Mouse (Mus musculus): ENCODE data around the gene Apold1. TPM values are rescaled to one million over a fixed set of nuclear protein-coding genes. Genes with fewer than 3 reads are reported as not detected.

Gene Apold1
- total RNA-seq, 2 experiments from 2014 or later, result 0.19 to 4.9 TPM

DNA sequence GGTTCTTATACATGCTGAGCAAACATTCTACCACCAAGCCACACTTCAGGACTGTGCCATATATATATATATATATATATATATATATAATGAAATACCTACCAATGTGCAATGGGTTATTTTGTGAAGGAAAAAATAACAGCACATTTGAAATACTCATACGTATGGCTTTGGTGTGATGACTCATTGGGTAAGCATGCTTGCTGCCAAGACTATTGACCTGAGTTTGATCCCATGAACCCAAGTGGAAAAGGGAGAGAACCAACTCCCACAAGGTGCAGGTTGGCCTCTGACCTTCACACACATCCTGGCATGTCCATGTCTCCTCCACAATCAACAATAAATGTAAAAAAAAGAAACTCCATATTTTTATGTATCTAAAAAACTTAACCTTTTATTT, 13.2 kb upstream of the Apold1 start:
- no peak for ATAC-seq (replicated peaks; ENCODE audit: low FRiP score, poor library complexity, severe bottlenecking)

DNA sequence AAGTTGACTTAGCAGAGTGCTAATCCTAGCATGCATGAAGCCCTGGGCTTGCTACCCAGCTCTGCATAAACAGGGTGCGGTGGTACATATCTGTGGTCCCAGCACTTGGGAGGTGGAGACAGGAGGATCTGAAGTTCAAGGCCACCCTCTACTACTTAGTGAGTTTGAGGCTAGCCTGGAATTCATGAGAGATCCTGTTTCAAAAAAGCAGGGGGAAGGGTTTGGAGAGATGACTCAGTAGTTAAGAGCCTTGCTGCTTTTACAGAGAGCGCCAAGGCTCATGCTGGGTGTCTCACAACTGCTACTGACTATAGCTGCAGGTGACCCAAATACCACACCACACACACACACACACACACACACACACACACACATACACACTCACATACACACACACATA, 12.0 kb upstream of the Apold1 start:
- no peak for ATAC-seq (replicated peaks; ENCODE audit: low FRiP score, poor library complexity, severe bottlenecking)

DNA sequence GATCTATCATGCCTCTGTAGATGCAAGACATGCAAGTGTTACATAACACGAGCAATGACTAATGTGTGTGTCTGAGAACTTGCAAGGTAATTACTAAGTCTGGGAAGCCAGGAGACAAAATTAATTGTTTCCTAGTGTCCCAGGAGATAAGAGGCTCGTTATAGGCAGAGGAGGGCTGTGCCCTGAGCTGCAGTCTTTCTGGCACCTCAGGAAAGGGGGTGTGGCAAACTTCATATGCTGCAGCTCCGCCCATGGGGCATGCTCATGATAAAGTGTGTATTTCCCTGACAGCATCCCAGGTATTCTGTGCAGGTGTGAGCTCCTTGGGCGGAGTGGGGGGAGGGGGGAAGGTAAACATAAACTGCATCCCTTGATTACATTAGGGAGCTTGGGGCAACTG, 9.4 kb upstream of the Apold1 start:
- peak; percentile 75 for ATAC-seq (replicated peaks; ENCODE audit: low FRiP score, poor library complexity, severe bottlenecking)

DNA sequence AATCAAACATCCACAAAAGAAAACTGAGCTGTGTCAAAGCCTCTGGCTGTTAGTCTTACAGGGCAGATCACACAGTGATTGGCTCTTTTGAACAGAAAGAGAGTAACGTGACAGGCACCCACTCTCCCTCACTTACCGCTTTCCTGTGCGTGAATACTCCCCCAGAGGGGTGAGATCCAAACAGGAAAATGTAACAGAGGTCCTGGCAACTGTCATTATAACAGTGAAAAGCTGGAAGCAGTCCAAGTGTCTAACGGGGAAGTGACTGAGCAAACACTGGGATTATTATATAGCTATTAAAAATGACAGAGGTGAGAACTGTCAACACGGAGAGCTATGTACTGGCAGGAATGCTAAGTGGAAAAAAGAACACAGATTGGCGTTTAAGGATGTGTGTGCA, 4.9 kb upstream of the Apold1 start:
- ATAC-seq (replicated peaks; ENCODE audit: low FRiP score, poor library complexity, severe bottlenecking), result no peak

DNA sequence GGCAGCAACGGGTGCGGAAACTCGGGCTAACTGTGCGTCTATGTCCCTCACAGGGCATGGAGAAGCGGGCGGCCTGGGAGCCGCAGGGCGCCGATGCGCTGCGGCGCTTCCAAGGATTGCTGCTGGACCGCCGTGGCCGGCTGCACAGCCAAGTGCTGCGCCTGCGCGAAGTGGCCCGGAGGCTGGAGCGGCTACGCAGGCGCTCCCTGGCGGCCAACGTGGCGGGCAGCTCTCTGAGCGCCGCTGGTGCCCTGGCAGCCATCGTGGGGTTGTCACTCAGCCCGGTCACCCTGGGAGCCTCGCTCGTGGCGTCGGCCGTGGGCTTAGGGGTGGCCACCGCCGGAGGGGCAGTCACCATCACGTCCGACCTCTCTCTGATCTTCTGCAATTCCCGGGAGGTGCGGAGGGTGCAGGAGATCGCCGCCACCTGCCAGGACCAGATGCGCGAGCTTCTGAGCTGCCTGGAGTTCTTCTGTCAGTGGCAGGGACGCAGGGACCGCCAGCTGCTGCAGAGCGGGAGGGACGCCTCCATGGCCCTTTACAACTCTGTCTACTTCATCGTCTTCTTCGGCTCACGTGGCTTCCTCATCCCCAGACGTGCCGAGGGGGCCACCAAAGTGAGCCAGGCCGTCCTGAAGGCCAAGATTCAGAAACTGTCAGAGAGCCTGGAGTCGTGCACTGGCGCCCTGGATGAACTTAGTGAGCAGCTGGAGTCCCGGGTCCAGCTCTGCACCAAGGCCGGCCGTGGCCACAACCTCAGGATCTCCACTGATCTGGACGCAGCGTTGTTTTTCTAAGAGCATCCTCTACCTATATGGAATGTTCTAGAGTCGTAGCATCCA, 2.2 kb downstream of the Apold1 start:
- peak; percentile 81 for ATAC-seq (replicated peaks; ENCODE audit: low FRiP score, poor library complexity, severe bottlenecking)

DNA sequence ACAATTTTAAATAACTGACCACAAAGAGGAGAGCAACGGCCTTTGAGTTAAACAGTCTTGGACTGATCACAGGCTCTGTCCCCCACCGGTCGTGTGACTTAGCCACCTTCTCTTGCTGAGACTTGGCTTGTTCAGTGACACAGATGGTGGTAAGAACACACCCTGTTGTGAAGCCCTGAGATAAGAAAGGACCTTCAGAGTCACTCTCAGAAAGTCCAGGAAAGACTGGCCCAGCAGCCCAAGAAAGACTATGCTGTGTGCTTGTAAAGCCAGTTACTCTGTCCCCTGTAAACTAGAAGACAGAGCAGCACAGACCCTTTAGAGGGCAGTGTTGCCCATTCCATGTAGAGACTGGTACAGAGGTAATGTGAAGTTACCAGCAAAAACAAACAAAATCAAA, 3.2 kb downstream of the Apold1 start:
- peak; percentile 81 for ATAC-seq (replicated peaks; ENCODE audit: low FRiP score, poor library complexity, severe bottlenecking)

DNA sequence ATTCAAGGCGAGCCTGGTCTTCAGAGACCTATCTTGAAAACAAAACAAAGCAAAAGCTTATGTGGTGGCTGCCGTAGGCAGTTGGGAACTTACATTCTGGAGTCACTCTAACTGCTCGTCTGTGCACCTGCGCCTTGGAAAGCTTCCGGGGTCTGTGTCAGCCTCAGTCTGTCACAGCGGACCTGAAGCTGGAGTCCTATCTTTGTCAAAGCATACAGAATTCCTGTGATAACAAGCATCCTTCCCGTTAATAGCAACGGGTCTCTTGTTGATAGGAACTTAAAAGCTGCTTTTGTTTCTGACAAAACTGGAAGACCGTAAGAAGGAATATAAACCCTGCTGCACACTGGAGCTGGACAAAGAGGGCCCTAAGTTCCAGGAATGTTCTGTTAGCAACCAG, 6.9 kb downstream of the Apold1 start:
- no peak for ATAC-seq (replicated peaks; ENCODE audit: low FRiP score, poor library complexity, severe bottlenecking)

DNA sequence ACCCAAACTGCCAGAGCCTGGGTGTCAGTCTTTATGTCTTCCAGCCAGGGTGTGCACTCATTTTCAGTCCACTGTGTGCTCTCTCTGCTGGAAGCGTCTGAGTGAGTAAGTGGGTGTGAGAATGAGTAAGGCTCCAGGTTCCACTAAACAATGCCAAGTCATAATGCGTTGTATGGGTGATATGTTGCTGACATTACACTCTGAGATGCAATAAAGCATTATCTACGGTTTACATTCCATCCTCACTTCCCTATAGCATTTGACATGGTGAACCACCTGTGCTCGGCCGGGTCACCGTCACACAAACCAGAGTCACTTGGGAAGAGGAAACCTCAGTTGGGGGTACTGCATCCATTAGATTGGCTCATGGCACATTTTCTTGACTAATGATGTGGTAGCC, 9.2 kb downstream of the Apold1 start:
- ATAC-seq (replicated peaks; ENCODE audit: low FRiP score, poor library complexity, severe bottlenecking), result no peak

DNA sequence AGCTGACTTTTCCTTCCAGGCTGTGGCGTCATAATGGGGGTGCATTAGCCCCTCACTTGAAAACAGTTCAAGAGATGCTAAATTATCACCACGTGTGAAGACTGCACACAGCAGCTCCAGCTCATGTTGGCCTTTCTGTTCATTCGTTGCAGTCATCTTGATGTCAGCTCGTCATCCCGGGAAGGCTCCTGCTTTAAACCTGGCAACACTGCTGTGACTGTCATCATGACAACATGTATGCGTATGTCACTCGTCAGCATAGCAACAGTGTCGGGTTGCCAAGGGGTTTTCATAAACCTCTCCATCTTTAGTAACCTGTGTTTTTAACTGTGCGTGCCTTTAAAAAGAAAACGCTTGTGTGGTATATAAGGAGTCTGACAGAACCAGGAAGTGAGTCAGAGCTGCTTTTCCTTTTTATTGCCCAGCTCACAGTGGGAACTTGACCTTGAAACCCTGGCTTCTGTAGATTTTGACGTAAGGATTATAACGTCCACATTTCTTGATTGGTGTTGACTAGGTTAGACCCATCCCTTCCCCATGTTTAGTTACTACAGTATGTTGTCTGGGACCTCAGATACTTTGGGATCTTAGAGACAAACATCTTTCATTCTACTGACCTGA, 12.6 kb downstream of the Apold1 start:
- ATAC-seq (replicated peaks; ENCODE audit: low FRiP score, poor library complexity, severe bottlenecking), result 0 out of 2 replicates have a peak, but pooled peaks have one; percentile 41

DNA sequence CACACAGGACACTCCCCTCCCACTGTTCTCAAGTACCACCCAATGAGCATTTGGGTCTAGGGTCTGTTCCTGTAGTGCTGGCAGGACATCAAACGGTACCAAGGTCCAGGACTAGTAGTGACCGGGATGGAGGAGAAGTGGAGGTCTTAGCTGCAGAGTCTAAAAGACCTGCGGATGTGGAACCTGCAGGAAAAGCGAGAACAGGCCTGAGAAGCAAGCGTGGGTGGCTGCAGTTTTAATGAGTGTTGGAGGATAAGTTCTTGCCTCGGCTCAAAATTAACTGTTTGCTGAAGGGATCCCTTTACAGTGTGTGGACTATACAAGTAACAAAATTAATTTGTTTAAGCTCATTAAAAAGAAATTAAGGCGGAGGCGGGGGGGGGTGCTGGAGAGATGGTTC, 13.5 kb downstream of the Apold1 start:
- ATAC-seq (replicated peaks; ENCODE audit: low FRiP score, poor library complexity, severe bottlenecking), result no peak

DNA sequence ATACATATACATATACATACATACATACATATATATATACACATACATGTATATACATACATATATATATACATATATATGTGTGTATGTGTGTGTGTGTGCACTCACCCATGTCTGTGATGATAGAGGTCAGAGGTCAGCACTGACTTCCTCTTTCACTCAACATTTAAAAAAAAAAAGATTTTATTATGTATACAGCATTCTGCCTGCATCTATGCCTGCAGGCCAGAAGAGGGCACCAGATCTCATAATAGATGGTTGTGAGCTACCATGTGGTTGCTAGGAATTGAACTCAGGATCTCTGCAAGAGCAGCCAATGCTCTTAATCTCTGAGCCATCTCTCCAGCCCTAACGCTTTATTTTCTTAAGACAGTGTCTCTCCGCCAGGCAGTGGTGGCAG, 15.4 kb downstream of the Apold1 start:
- no peak for ATAC-seq (replicated peaks; ENCODE audit: low FRiP score, poor library complexity, severe bottlenecking)

DNA sequence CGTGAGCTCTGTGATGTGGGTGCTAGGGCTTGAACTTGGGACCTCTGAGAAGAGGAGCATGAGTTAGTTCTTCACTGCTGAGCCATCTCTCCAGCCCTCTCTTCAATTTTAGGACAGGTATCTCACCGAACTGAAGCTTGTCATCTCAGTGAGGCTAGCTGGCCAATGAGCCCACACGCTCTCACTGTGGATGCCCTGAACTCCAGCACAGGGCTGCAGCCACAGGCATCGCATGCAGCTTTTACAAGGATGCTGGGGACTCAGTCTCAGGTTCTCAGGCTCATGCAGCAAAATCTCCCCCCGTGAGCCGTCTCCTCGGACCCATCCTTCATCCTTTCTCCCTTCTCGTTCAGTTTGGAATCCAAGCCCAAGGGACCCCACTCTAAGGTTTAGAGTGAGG, 16.6 kb downstream of the Apold1 start:
- no peak for ATAC-seq (replicated peaks; ENCODE audit: low FRiP score, poor library complexity, severe bottlenecking)

DNA sequence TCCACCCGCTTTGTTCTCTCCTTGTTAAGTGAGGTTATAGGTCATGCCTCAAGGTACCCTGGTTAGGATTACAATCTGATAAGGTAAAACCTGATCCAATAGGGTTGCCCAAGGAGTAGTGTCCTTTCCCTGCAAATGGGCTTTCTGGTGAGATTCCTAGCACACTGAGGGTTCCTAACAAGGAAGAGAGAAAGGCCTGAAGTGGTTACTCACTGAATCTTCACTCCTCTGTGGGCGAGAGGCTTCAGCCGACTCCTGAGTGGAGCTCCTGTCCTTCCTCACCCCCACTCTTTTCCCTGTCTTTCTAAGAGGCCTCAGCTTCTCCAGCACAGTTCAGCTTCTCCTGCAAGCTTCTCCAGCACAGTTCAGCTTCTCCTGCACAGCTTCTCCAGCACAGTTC, 17.3 kb downstream of the Apold1 start:
- ATAC-seq (replicated peaks; ENCODE audit: low FRiP score, poor library complexity, severe bottlenecking), result no peak

DNA sequence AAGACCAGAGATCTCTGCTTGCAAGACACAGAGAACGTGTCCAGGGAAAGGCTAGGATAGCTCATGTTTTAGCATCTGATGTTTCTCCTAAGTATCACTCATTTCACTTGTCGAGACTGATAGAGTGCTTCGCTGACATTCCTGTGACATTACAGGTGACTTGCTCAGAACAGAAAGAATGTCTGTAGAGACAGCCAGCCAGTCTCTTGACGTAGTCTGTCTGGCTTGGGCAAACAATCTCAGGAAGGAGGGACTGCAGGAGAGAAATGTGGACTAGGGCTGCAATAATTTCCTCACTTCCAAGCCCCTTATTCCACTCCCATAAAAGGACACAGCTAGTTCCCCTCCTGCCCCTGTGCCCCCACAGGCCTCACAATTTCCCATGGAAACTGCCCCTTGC, 18.8 kb downstream of the Apold1 start:
- no peak for ATAC-seq (replicated peaks; ENCODE audit: low FRiP score, poor library complexity, severe bottlenecking)

DNA sequence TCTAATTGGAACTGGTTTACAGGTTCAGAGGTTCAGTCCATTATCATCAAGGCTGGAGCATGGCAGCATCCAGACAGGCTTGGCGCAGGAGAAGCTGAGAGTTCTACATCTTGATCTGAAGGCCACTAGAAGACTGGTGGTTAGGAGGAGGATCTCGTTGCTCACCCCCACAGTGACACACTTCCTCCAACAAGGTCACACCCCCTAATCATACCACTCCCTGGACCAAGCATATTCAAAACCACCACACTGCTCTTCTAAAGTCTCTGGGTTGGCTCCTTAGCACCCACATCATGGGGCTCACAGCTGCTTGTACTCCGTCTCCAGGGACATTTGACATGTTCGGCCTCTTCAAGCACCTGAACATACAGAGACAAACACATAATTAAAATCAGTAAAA, 20.5 kb downstream of the Apold1 start:
- no peak for ATAC-seq (replicated peaks; ENCODE audit: low FRiP score, poor library complexity, severe bottlenecking)

DNA sequence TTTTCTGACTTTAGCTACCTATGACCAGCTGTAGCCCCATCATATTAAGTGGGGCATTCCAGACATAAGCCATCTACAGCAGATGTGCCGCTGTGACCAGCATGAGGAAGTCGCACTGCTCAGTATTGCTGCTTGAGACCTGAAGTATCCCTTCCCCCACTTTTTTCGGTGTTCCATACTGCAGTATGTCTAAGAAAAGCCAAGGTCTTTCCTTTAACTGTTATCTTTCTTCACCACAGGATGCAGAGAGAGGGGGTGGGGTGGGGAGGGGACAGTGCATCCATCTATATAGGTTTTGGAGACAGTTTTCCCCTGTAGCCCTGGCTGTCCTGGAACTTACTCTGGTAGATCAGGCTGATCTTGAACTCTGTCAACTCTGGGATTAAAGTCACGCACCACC, 24.9 kb downstream of the Apold1 start:
- ATAC-seq (replicated peaks; ENCODE audit: low FRiP score, poor library complexity, severe bottlenecking), result peak; percentile 37; the same call in 1 of the 2 replicates

DNA sequence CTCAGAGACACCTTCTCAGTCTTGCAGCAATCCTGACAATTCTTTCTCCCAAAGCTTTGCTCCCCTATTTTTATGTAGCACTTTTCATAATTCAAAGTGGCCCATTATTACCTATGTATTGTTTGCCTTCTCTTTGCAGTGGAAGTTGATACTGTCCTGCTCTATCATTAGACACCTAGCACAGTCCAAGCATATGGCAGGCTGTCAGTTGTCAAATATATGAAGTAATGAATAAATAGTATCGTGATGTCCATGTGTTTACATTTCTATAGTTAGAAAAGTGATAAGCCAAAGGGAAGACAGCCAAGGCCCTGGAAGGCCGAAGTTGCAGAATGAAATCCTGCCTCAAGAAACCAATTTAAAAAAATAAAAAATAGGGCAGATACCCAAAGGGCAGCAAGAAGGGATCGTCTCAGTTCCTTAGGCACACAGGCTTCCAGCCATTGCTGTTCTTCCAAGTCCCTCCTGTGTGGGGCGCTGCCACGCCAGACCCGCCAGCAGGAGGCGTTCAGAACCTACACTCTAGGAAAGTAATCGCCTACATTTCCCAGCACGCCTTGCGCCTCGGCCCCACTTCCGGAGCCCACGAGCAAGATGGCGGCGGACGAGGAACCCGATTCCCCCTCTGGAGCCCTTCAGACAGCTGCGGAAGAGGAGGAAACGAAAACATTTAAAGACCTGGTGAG, 29.7 kb downstream of the Apold1 start, which contains the start of gene Ddx47:
Ddx47 (plus strand) TSS at position 565 of the 686 bp plus-strand sequence.
- ATAC-seq (replicated peaks; ENCODE audit: low FRiP score, poor library complexity, severe bottlenecking), result peak; percentile 98

DNA sequence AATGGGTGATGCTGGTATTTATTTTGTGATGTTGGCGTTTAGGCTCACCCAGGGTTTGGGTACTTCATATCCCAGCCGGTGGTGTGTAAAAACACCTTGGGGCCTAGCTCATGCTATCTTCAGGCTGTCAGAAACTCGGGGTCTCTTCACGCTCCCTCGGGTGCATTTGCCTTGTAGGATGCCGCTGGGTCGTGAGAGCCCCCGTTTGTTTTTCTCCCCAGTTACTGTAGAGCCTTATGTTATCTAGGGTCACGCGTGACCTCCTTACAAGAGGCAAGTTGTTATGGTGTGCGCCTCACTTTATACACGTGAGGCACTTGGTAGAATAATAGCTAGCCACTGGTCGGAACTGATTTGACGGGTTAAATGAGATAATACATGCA, 30.2 kb downstream of the Apold1 start:
- ATAC-seq (replicated peaks; ENCODE audit: low FRiP score, poor library complexity, severe bottlenecking), result peak; percentile 60

DNA sequence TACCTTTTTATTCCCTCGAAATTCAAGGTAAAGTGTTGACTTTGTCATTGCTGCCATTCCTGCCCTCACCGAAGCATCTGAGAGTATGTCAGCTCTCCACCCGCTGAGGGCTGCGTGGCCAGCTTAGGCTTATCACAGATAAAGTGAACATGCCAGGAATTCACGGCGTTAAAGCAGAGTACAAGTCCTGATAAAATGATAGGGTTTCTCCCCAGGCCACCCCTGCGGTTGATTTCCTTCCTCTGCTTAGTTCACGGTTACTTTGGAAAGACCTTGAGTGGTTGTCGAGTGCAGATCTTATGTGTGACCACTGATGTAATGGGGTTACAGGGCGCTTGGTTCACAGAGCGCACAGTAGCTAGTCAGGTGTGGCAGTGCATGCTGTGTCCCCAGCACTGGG, 35.7 kb downstream of the Apold1 start:
- ATAC-seq (replicated peaks; ENCODE audit: low FRiP score, poor library complexity, severe bottlenecking), result no peak

DNA sequence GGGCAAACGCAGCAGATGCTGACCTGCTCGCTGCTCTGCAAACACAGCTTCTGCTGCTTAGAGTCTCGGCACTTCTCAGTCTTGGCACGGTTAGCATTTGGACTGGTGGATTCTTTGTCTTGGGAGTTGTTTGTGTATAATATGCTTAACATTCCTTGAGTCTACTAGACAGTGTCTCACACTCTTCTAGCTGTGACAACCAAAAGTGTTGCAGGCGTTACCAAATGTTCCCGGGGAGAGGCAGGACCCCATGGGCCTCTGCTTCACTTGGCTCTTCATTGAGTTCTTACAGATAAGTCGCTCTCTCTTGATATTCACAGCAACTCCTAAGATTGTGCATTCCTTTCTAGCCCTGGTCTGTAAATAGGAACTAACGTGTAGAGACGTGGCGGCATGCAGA, 38.0 kb downstream of the Apold1 start:
- ATAC-seq (replicated peaks; ENCODE audit: low FRiP score, poor library complexity, severe bottlenecking), result no peak

DNA sequence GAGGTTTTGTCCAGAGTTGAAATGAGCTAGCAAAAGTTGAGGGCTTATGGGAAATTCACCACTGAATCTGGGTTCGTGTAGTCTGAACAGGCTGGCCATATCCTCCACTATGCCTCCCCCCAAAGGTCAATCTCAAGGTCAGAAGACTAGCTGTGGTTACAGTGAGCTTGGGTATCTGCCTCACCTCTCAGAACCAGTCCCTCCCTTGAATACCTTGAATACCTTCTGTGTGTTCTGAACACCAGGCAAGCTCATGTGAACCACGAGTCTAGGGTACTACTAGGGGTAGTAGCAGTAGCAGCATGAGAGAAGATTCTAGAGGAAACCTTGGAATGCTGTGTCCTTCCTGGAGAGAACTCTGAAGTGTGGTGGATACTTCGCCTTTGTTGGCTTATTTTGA, 40.1 kb downstream of the Apold1 start:
- no peak for ATAC-seq (replicated peaks; ENCODE audit: low FRiP score, poor library complexity, severe bottlenecking)
